Mouse (Mus musculus) stomach, embryonic 15.5 days (tissue): ENCODE data around the gene Cdc26. TPM values are rescaled to one million over a fixed set of nuclear protein-coding genes. Genes with fewer than 3 reads are reported as not detected.

Experiments
- ATAC-seq: fragments of 200-750 bp; cut with Nextera tagmentation; 2 replicates; pipeline ENCODE4 v1.8.0; 2017; ENCODE audit warnings: low read depth, moderate number of reproducible peaks, moderate TSS enrichment; ENCODE audit not compliant: insufficient read depth, low FRiP score
- H3K27ac ChIP-seq: fragments of 300-500 bp; sonication (generic); 2 replicates; pipeline ENCODE4 v1.5.1; 2015; ENCODE audit warnings: mild to moderate bottlenecking, inconsistent platforms
- H3K27me3 ChIP-seq: fragments of 300-500 bp; sonication (generic); replicated peaks from 2 replicates; pipeline ENCODE4 v1.6.1; 2015; ENCODE audit warnings: inconsistent platforms
- H3K36me3 ChIP-seq: fragments of 300-500 bp; sonication (generic); 2 replicates; pipeline ENCODE4 v1.6.1; 2015; ENCODE audit warnings: inconsistent platforms
- H3K4me1 ChIP-seq: fragments of 300-500 bp; sonication (generic); 2 replicates; pipeline ENCODE4 v1.6.1; 2015; ENCODE audit warnings: inconsistent platforms
- H3K4me2 ChIP-seq: fragments of 300-500 bp; sonication (generic); 2 replicates; pipeline ENCODE4 v1.6.1; 2015; ENCODE audit warnings: mild to moderate bottlenecking, inconsistent platforms
- H3K4me3 ChIP-seq: fragments of 300-500 bp; sonication (generic); replicated peaks from 2 replicates; pipeline ENCODE4 v1.5.1; 2015; ENCODE audit warnings: inconsistent platforms
- H3K9ac ChIP-seq: fragments of 300-500 bp; sonication (generic); 2 replicates; pipeline ENCODE4 v1.6.1; 2015; ENCODE audit warnings: inconsistent platforms
- H3K9me3 ChIP-seq: fragments of 300-500 bp; sonication (generic); 2 replicates; pipeline ENCODE4 v1.6.1; 2016; ENCODE audit warnings: inconsistent platforms
- WGBS: fragments of 180-500 bp; shearing (Covaris S2); methylation state at CpG from one replicate; pipeline ENCODE4 v1.1.7; 2015; 5-methylcytosine and 5-hydroxymethylcytosine counted together
- polyA plus RNA-seq: library from polyadenylated mRNA; unstranded; fragments of >200 nt; fragmentation: Nextera tagmentation; extraction: Ambion mirVana; gene quantifications from 2 replicates; pipeline ENCODE4 v1.2.1, GENCODE M21; 2015

The Cdc26 gene
- polyA plus RNA-seq, 1 experiment from 2014 or later = 146 TPM

- no peak overlapping the region for H3K4me3 ChIP-seq
- H3K27ac ChIP-seq = no peak overlapping the region
- H3K4me1 ChIP-seq = no peaks in the 10 kb centered on the region
- ATAC-seq = no peak
- WGBS = 67% methylated on average over 17 of the region's 17 CpGs
- peaks cover 10% of the 10 kb centered on the region for H3K36me3 ChIP-seq
- H3K9me3 ChIP-seq = no peaks in the 10 kb centered on the region
- H3K4me2 ChIP-seq = no peak overlapping the region
- no peaks in the 10 kb centered on the region for H3K27me3 ChIP-seq
- no peak overlapping the region for H3K9ac ChIP-seq
Observed at GRCm38 (mm10) chr4:62427978-62428758, 19.7 kb upstream of the Cdc26 start.

DNA sequence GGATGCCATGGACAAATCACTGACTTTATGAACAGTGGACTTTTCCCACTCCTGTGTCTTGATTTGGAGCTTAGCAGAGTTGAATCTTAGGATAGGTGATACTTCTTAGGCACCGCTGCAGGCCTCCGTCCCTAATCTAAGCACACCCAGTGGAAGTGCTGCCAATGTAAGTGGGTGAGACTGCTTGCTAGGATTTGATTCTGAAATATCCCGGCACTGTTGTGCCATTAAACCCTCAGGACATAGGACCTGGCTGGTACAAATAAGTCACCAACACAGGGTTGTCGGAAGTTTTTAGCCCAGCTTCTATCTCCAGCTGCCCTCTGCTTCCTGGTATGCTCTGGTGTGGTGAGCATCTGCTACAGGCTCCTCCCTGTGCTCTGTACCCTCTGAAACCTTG is 17.4 kb upstream of the Cdc26 start:
- Histone ChIP-seq H3K9ac (no peak overlapping the region), H3K27ac (no peak overlapping the region), H3K4me3 (no peak overlapping the region), H3K9me3 (no peaks in the 10 kb centered on the region), H3K27me3 (no peaks in the 10 kb centered on the region), H3K4me1 (no peaks in the 10 kb centered on the region), H3K36me3 (peaks cover 30% of the 10 kb centered on the region), H3K4me2 (no peak overlapping the region)
- no peak for ATAC-seq
- 95% methylated on average over 4 of the region's 4 CpGs for WGBS

DNA sequence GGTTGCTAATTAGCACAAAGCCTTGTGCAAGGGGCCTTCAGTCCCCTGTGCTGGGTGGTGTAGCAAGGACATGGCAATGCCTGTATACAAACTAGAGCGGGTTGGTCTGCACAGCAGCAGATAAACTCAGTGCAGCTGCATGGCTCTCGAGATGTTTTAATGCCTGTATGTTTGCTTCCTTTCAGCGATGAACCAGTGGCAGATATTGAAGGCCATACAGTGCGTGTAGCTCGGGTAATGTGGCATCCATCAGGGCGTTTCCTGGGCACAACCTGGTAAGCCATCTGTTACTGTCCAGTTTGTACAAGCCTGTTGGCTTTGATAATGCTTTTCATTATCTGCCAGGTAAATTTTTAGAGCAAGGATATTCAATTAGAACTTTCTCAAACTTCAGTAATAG is 10.6 kb upstream of the Cdc26 start:
- no peak for ATAC-seq
- no peaks in the 10 kb centered on the region for H3K4me1 ChIP-seq
- WGBS = 88% methylated on average over 6 of the region's 6 CpGs

GRCm38 (mm10) chr4:62418448-62418847 is 10.0 kb upstream of the Cdc26 start:
- Histone ChIP-seq H3K9ac (no peak overlapping the region), H3K27ac (no peak overlapping the region), H3K4me3 (no peak overlapping the region), H3K27me3 (no peaks in the 10 kb centered on the region), H3K4me2 (no peak overlapping the region), H3K9me3 (no peaks in the 10 kb centered on the region), H3K36me3 (peaks cover 69% of the 10 kb centered on the region), H3K4me1 (no peaks in the 10 kb centered on the region)
- WGBS = 89% methylated on average over 8 of the region's 8 CpGs
- no peak for ATAC-seq

More for the DNA sequence above, 10.6 kb upstream of the Cdc26 start:
- H3K9ac ChIP-seq = no peak overlapping the region
- peaks cover 75% of the 10 kb centered on the region for H3K36me3 ChIP-seq
- no peak overlapping the region for H3K27ac ChIP-seq
- H3K27me3 ChIP-seq = no peaks in the 10 kb centered on the region
- H3K4me2 ChIP-seq = no peak overlapping the region
- no peaks in the 10 kb centered on the region for H3K9me3 ChIP-seq
- no peak overlapping the region for H3K4me3 ChIP-seq

- Histone ChIP-seq H3K4me1 (0 out of 2 replicates have a peak, but pooled peaks cover 5% of the 10 kb centered on the region), H3K4me2 (no peak overlapping the region), H3K9me3 (no peaks in the 10 kb centered on the region), H3K4me3 (no peak overlapping the region), H3K27me3 (no peaks in the 10 kb centered on the region), H3K27ac (no peak overlapping the region), H3K36me3 (peaks cover 28% of the 10 kb centered on the region), H3K9ac (no peak overlapping the region)
- 92% methylated on average over 10 of the region's 10 CpGs for WGBS
- no peak for ATAC-seq
Observed at GRCm38 (mm10) chr4:62411606-62412005, 3.2 kb upstream of the Cdc26 start.

DNA sequence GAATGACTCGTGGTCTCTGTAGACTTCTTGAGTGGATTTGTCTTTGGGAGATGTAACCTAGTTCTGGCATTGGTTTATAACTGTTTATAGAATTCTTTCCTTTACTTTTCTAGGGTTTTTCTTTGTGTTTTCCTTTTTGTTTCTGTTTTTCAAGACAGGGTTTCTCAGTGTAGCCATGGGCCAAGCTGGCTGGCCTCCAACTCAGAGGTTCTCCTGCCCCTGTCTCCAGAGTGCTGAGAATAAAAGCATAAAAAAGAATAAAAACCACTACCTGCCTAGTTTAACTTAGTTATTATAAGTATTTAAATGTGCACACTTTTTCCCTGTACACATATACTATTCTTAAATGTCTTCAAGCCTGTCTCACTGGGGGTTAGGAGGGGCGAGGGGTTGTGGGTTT is 1.9 kb upstream of the Cdc26 start:
- peak overlapping the region; percentile 65 for H3K4me2 ChIP-seq
- peak overlapping the region; percentile 78; the same call in 1 of the 2 replicates for H3K4me3 ChIP-seq
- H3K4me1 ChIP-seq = 0 out of 2 replicates have a peak, but pooled peaks cover 9% of the 10 kb centered on the region
- no peak overlapping the region for H3K27ac ChIP-seq
- 80% methylated on average over 2 of the region's 2 CpGs for WGBS
- H3K9ac ChIP-seq = no peak overlapping the region
- no peaks in the 10 kb centered on the region for H3K9me3 ChIP-seq
- ATAC-seq = no peak
- H3K36me3 ChIP-seq = peaks cover 18% of the 10 kb centered on the region
- H3K27me3 ChIP-seq = no peaks in the 10 kb centered on the region

- Histone ChIP-seq H3K36me3 (peaks cover 11% of the 10 kb centered on the region), H3K4me1 (0 out of 2 replicates have a peak, but pooled peaks cover 9% of the 10 kb centered on the region), H3K27ac (peak overlapping the region; percentile 84; the same call in 1 of the 2 replicates), H3K27me3 (no peaks in the 10 kb centered on the region), H3K4me3 (peak overlapping the region; percentile 78), H3K9ac (peak overlapping the region; percentile 59; the same call in 1 of the 2 replicates), H3K4me2 (peak overlapping the region; percentile 65), H3K9me3 (no peaks in the 10 kb centered on the region)
- no peak for ATAC-seq
- whole genome bisulfite sequencing = 23% methylated on average over 6 of the region's 6 CpGs
Observed at GRCm38 (mm10) chr4:62409615-62410014, 1.2 kb upstream of the Cdc26 start.

DNA sequence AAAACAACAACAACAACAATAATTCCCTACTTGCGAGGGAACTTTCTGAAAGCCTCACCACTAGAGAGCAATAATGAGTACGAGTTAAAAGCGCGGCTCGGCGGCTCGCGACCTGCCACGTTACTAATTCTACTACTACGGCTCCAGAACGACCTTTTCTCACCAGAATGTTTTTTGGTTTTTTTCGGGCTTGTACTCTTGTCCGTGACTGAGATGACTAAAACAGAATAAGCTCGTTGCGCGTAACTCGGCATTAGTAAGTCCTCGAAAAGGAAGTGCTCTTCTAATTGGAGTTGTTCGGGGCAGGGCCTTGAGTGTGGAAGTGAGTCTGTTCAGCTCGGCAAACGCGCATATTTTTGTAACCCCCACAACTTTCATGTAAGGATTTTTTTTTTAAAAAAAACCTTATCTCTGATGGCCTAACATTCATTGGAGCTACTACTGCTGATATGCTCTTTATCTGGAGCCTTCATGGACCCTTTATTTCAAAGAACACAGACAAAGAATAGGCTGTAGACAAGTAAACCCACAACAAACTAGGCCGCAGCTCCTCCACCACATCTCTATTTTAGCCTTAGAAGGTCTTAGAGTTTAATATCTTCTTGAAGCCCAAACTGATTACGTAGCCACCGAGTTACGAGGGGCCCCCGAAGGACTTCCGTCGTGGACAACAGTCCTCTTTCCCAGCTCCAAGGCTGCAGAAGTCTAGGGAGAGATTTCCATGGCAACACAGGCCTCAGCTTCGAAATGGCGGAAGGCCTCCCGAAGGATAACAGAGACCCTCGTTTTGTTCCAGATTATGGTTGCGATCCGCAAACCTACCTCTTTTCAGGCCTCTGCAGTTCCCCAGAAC is 486 bp downstream of the Cdc26 start:
- peak overlapping the region; percentile 83 for H3K27ac ChIP-seq
- peak overlapping the region; percentile 47 for H3K4me2 ChIP-seq
- no peaks in the 10 kb centered on the region for H3K9me3 ChIP-seq
- H3K27me3 ChIP-seq = no peaks in the 10 kb centered on the region
- peak; percentile 36 for ATAC-seq
- H3K9ac ChIP-seq = peak overlapping the region; percentile 65; the same call in 1 of the 2 replicates
- under 1% methylated on average over 35 of the region's 35 CpGs for WGBS
- 0 out of 2 replicates have a peak, but pooled peaks cover 9% of the 10 kb centered on the region for H3K4me1 ChIP-seq
- peaks cover 8% of the 10 kb centered on the region; the same call in 1 of the 2 replicates for H3K36me3 ChIP-seq
- H3K4me3 ChIP-seq = peak overlapping the region; percentile 78

GRCm38 (mm10) chr4:62406133-62406532 is 2.3 kb downstream of the Cdc26 start:
- Histone ChIP-seq H3K9me3 (no peaks in the 10 kb centered on the region), H3K4me3 (no peak overlapping the region), H3K27ac (no peak overlapping the region), H3K4me1 (0 out of 2 replicates have a peak, but pooled peaks cover 9% of the 10 kb centered on the region), H3K36me3 (peaks cover 17% of the 10 kb centered on the region; the same call in 1 of the 2 replicates), H3K27me3 (no peaks in the 10 kb centered on the region), H3K9ac (no peak overlapping the region), H3K4me2 (no peak overlapping the region)
- no peak for ATAC-seq
- WGBS = 80% methylated on average over 4 of the region's 4 CpGs

GRCm38 (mm10) chr4:62398956-62399355 is 9.5 kb downstream of the Cdc26 start:
- 84% methylated on average over 3 of the region's 3 CpGs for WGBS
- ATAC-seq = no peak

GRCm38 (mm10) chr4:62397616-62398365 is 10.7 kb downstream of the Cdc26 start:
- Histone ChIP-seq H3K27ac (no peak overlapping the region), H3K9me3 (no peaks in the 10 kb centered on the region), H3K4me3 (no peak overlapping the region), H3K4me2 (no peak overlapping the region), H3K36me3 (peaks cover 55% of the 10 kb centered on the region), H3K4me1 (no peaks in the 10 kb centered on the region), H3K9ac (no peak overlapping the region), H3K27me3 (no peaks in the 10 kb centered on the region)
- no peak for ATAC-seq
- 82% methylated on average over 4 of the region's 4 CpGs for WGBS

More at GRCm38 (mm10) chr4:62398956-62399355, 9.5 kb downstream of the Cdc26 start:
- no peak overlapping the region for H3K4me3 ChIP-seq
- no peaks in the 10 kb centered on the region for H3K27me3 ChIP-seq
- no peak overlapping the region for H3K4me2 ChIP-seq
- no peak overlapping the region for H3K27ac ChIP-seq
- no peaks in the 10 kb centered on the region for H3K9me3 ChIP-seq
- H3K9ac ChIP-seq = no peak overlapping the region
- H3K4me1 ChIP-seq = no peaks in the 10 kb centered on the region
- H3K36me3 ChIP-seq = peaks cover 52% of the 10 kb centered on the region
